ENCODE assay signal across 9 mouse cellular contexts in genomic region chr3:107887674-107888495, GRCm38 (mm10). TPM values are rescaled to one million over a fixed set of nuclear protein-coding genes. Genes with fewer than 3 reads are reported as not detected.
DNase-seq lines count a peak whose midpoint lies in the region; ATAC-seq and TF ChIP-seq lines count a peak whose summit lies in the region.
"Had no signal": no experiment of that assay in that cellular context is flagged by ENCODE, and none has a peak within 500 bp of the region (broad histone marks: within the 10 kb centered on the region; RNA-seq: fewer than 3 reads in every experiment).

No protein-coding gene starts in this region.

- no peaks in the 10 kb centered on the region for H3K27me3 ChIP-seq in neural tube, embryonic 13.5 days
- H3K27me3 ChIP-seq in thymus, adult 2 months (ENCODE audit: control insufficient read depth, insufficient read depth, low read length), result no peaks in the 10 kb centered on the region
- no peaks in the 10 kb centered on the region for H3K27me3 ChIP-seq in liver, embryonic 11.5 days (replicated peaks; ENCODE audit: control insufficient read depth, insufficient read depth, low read length)

- no peak for TF ChIP-seq POLR2A in thymus, adult 2 months (IDR thresholded peaks at IDR 0.05; ENCODE audit: control insufficient read depth, extremely low read depth, insufficient read depth, low read length, poor library complexity)

- H3K9ac ChIP-seq in neural tube, embryonic 13.5 days, result no peak overlapping the region
- H3K9ac ChIP-seq in liver, embryonic 11.5 days (ENCODE audit: low read depth, low read length), result no peak overlapping the region

- H3K4me3 ChIP-seq in neural tube, embryonic 13.5 days, result no peak overlapping the region
- H3K4me3 ChIP-seq in thymus, adult 2 months (ENCODE audit: control insufficient read depth, insufficient read depth, low read length), result no peak overlapping the region
- no peak overlapping the region for H3K4me3 ChIP-seq in liver, embryonic 11.5 days (ENCODE audit: low read depth, low read length)

- 83% methylated on average over 9 of the region's 9 CpGs for WGBS in neural tube, embryonic 13.5 days
- 89% methylated on average over 9 of the region's 9 CpGs for WGBS in thymus, adult 2 months
- 86% methylated on average over 9 of the region's 9 CpGs for WGBS in liver, embryonic 11.5 days

- peak; percentile 95 for ATAC-seq in neural tube, embryonic 13.5 days (ENCODE audit: low read depth)
- no peak for ATAC-seq in megakaryocyte-erythroid progenitor cell, adult 5-6 weeks (replicated peaks; ENCODE audit: low FRiP score, low TSS enrichment, poor library complexity, severe bottlenecking)
- ATAC-seq in liver, embryonic 11.5 days (replicated peaks; ENCODE audit: low FRiP score), result no peak

- 0 out of 2 replicates have a peak, but pooled peaks cover 6% of the 10 kb centered on the region for H3K4me1 ChIP-seq in neural tube, embryonic 13.5 days (replicated peaks)
- no peaks in the 10 kb centered on the region for H3K4me1 ChIP-seq in thymus, adult 2 months (replicated peaks; ENCODE audit: control insufficient read depth, insufficient read depth, low read length)
- H3K4me1 ChIP-seq in liver, embryonic 11.5 days (replicated peaks; ENCODE audit: control insufficient read depth, insufficient read depth, low read length), result no peaks in the 10 kb centered on the region

- H3K36me3 ChIP-seq in neural tube, embryonic 13.5 days, result peaks cover 6% of the 10 kb centered on the region; the same call in 1 of the 2 replicates
- H3K36me3 ChIP-seq in thymus, adult 2 months (ENCODE audit: control insufficient read depth, insufficient read depth, low read length), result no peaks in the 10 kb centered on the region
- no peaks in the 10 kb centered on the region for H3K36me3 ChIP-seq in liver, embryonic 11.5 days (ENCODE audit: control insufficient read depth, insufficient read depth, low read length)

- H3K27ac ChIP-seq in neural tube, embryonic 13.5 days (replicated peaks), result peak overlapping the region; percentile 40
- no peak overlapping the region for H3K27ac ChIP-seq in thymus, adult 2 months (ENCODE audit: control insufficient read depth, insufficient read depth, low read length)
- H3K27ac ChIP-seq in liver, embryonic 11.5 days (ENCODE audit: low read depth, low read length), result no peak overlapping the region

- H3K9me3 ChIP-seq in neural tube, embryonic 13.5 days, result no peaks in the 10 kb centered on the region
- no peaks in the 10 kb centered on the region; the same call in 1 of the 2 replicates for H3K9me3 ChIP-seq in liver, embryonic 11.5 days (ENCODE audit: control insufficient read depth, low read length)

- DNase-seq in neural tube, embryonic 10.5 days (ENCODE audit: extremely low spot score, low spot score), result no peak
- DNase-seq in frontal cortex, postnatal 36 days (ENCODE audit: low spot score in 2 of 2), result peak; percentile 38 to 77
- peak; percentile 65 to 88 for DNase-seq in layer of hippocampus, postnatal 14 days (ENCODE audit: low spot score in 2 of 2)
- peak; percentile 52 for DNase-seq in right cerebral cortex, postnatal 4 days
- no peak for DNase-seq in thymus, adult 2 months
- DNase-seq in liver, embryonic 11.5 days (ENCODE audit: low spot score), result no peak

- no peak overlapping the region for H3K4me2 ChIP-seq in neural tube, embryonic 13.5 days
- H3K4me2 ChIP-seq in liver, embryonic 11.5 days, result no peak overlapping the region

- TF ChIP-seq CTCF in thymus, adult 2 months (IDR thresholded peaks at IDR 0.05; ENCODE audit: borderline replicate concordance, control insufficient read depth, extremely low read depth, insufficient read depth, low read length, poor library complexity), result no peak

RNA-seq across cellular contexts. Expression of gene Gstm5, which starts 7.7 kb away (rescaled TPM):
- 254 and 286 TPM in 2 replicates for polyA plus RNA-seq in neural tube, embryonic 13.5 days (2015; fragmentation: Nextera tagmentation; extraction: Ambion mirVana)
- total RNA-seq in layer of hippocampus, postnatal 14 days (2021), result 100 to 1,000 TPM; 229 to 240 TPM
- polyA plus RNA-seq in thymus, adult 2 months (2012; rRNA removed), result 2.7 and 6.2 TPM in 2 replicates
- total RNA-seq in megakaryocyte-erythroid progenitor cell, adult 5-6 weeks (2014; fragmentation: Nextera tagmentation), result 233 and 255 TPM in 2 replicates
- total RNA-seq in megakaryocyte-erythroid progenitor cell, adult 5-6 weeks (2017), result 231 and 241 TPM in 2 replicates
- polyA plus RNA-seq in liver, embryonic 11.5 days (2014; fragmentation: Nextera tagmentation; extraction: Ambion mirVana), result 154 and 167 TPM in 2 replicates

RNA-seq across cellular contexts. Expression of gene Eps8l3, which starts 10.9 kb away (rescaled TPM):
- not detected in 2 replicates for polyA plus RNA-seq in neural tube, embryonic 13.5 days (2015; fragmentation: Nextera tagmentation; extraction: Ambion mirVana)
- total RNA-seq in layer of hippocampus, postnatal 14 days (2021), result not detected
- polyA plus RNA-seq in thymus, adult 2 months (2012; rRNA removed), result 0.32 and 0.34 TPM in 2 replicates
- not detected in 2 replicates for total RNA-seq in megakaryocyte-erythroid progenitor cell, adult 5-6 weeks (2014; fragmentation: Nextera tagmentation)
- total RNA-seq in megakaryocyte-erythroid progenitor cell, adult 5-6 weeks (2017), result not detected in 2 replicates
- polyA plus RNA-seq in liver, embryonic 11.5 days (2014; fragmentation: Nextera tagmentation; extraction: Ambion mirVana), result not detected in 2 replicates
- total RNA-seq: layer of hippocampus, postnatal 25 days had no signal

RNA-seq across cellular contexts. Expression of gene Gstm7, which starts 43.7 kb away (rescaled TPM):
- 98.5 and 102 TPM in 2 replicates for polyA plus RNA-seq in neural tube, embryonic 13.5 days (2015; fragmentation: Nextera tagmentation; extraction: Ambion mirVana)
- total RNA-seq in layer of hippocampus, postnatal 14 days (2021), result 10 to 100 TPM; 88.4 to 91.6 TPM
- polyA plus RNA-seq in thymus, adult 2 months (2012; rRNA removed), result 2.1 and 5.3 TPM in 2 replicates
- 0.62 and 6.3 TPM in 2 replicates for total RNA-seq in megakaryocyte-erythroid progenitor cell, adult 5-6 weeks (2014; fragmentation: Nextera tagmentation)
- total RNA-seq in megakaryocyte-erythroid progenitor cell, adult 5-6 weeks (2017), result 1.9 TPM in 1 of 2 replicates, not detected in the other
- polyA plus RNA-seq in liver, embryonic 11.5 days (2014; fragmentation: Nextera tagmentation; extraction: Ambion mirVana), result 10.8 and 12.0 TPM in 2 replicates

RNA-seq across cellular contexts. Expression of gene Gstm6, which starts 55.7 kb away (rescaled TPM):
- 11.5 and 14.8 TPM in 2 replicates for polyA plus RNA-seq in neural tube, embryonic 13.5 days (2015; fragmentation: Nextera tagmentation; extraction: Ambion mirVana)
- 1 to 10 TPM; 7.8 to 9.8 TPM for total RNA-seq in layer of hippocampus, postnatal 14 days (2021)
- polyA plus RNA-seq in thymus, adult 2 months (2012; rRNA removed), result 1.1 and 1.3 TPM in 2 replicates
- not detected in 2 replicates for total RNA-seq in megakaryocyte-erythroid progenitor cell, adult 5-6 weeks (2014; fragmentation: Nextera tagmentation)
- total RNA-seq in megakaryocyte-erythroid progenitor cell, adult 5-6 weeks (2017), result not detected in 2 replicates
- polyA plus RNA-seq in liver, embryonic 11.5 days (2014; fragmentation: Nextera tagmentation; extraction: Ambion mirVana), result 9.2 and 9.5 TPM in 2 replicates

Comparison
In these comparisons a context has a peak if more than half of its experiments do, and no peak if none do; other contexts are left out.
1. DNase-seq: peak in frontal cortex, postnatal 36 days (2 of 2), layer of hippocampus, postnatal 14 days (2 of 2) and right cerebral cortex, postnatal 4 days (single experiment); none in neural tube, embryonic 10.5 days (single experiment), thymus, adult 2 months (single experiment) and liver, embryonic 11.5 days (single experiment).
2. RNA of gene Gstm5, which starts 7.7 kb away (polyA plus RNA-seq): 254 to 286 TPM in neural tube, embryonic 13.5 days and 154 to 167 TPM in liver, embryonic 11.5 days; 2.7 to 6.2 TPM in thymus, adult 2 months; every median in the first group is over 10 times any median in the second.